Mouse (Mus musculus) liver, embryonic 14.5 days (tissue): ENCODE results near the gene Mtg1. TPM values are rescaled to one million over a fixed set of nuclear protein-coding genes. Genes with fewer than 3 reads are reported as not detected.

Experiments used
- ATAC-seq: fragments of 200-750 bp; cut with Nextera tagmentation; 2 replicates; pipeline ENCODE4 v1.8.0; 2017; ENCODE audit warnings: moderate number of reproducible peaks, mild to moderate bottlenecking, moderate library complexity; ENCODE audit not compliant: insufficient read depth
- DNase-seq, 3 experiments: peaks; one replicate each; pipeline ENCODE4 v3.0.0-alpha.2; 2012 to 2013; ENCODE audit warnings: low read depth in 3 of 3, low spot score in 3 of 3
- H3K27ac ChIP-seq: fragments of 300-500 bp; sonication (generic); 2 replicates; pipeline ENCODE4 v1.5.1; 2014; ENCODE audit warnings: moderate library complexity, mild to moderate bottlenecking, control low read depth, inconsistent platforms
- H3K27me3 ChIP-seq: fragments of 300-500 bp; sonication (generic); 2 replicates; pipeline ENCODE4 v1.6.1; 2014; ENCODE audit warnings: mild to moderate bottlenecking, low read length, moderate library complexity; ENCODE audit not compliant: control insufficient read depth, insufficient read depth
- H3K36me3 ChIP-seq: fragments of 300-500 bp; sonication (generic); replicated peaks from 2 replicates; pipeline ENCODE4 v1.6.1; 2014; ENCODE audit warnings: low read depth; ENCODE audit not compliant: control insufficient read depth, insufficient read depth
- H3K4me1 ChIP-seq, 2 experiments: fragments of 200-500 bp in 1 of 2; fragments of 300-500 bp in 1 of 2; sonication (generic) in 1 of 2; replicated peaks; 2 replicates each; pipeline ENCODE4 v1.6.1; 2012 to 2014; ENCODE audit warnings: antibody characterized with exemption in 1 of 2, inconsistent platforms in 1 of 2, low read length in 1 of 2; ENCODE audit not compliant: control insufficient read depth in 2 of 2, insufficient read depth in 2 of 2
- H3K4me2 ChIP-seq: fragments of 300-500 bp; sonication (generic); 2 replicates; pipeline ENCODE4 v1.6.1; 2014; ENCODE audit warnings: low read depth, mild to moderate bottlenecking, control low read depth, moderate library complexity
- H3K4me3 ChIP-seq, 2 experiments: fragments of 200-500 bp in 1 of 2; fragments of 300-500 bp in 1 of 2; sonication (generic) in 1 of 2; 2 replicates each; pipeline ENCODE4 v1.5.1; 2012 to 2014; ENCODE audit warnings: low read depth in 2 of 2, low read length in 2 of 2, mild to moderate bottlenecking in 2 of 2, control low read depth in 1 of 2, inconsistent platforms in 1 of 2, moderate library complexity in 1 of 2; ENCODE audit not compliant: insufficient read depth in 1 of 2
- H3K9ac ChIP-seq: fragments of 300-500 bp; sonication (generic); replicated peaks from 2 replicates; pipeline ENCODE4 v1.6.1; 2014; ENCODE audit warnings: mild to moderate bottlenecking, control low read depth, moderate library complexity
- H3K9me3 ChIP-seq: fragments of 300-500 bp; sonication (generic); 2 replicates; pipeline ENCODE4 v1.6.1; 2016; ENCODE audit warnings: low read length, mixed read lengths; ENCODE audit not compliant: control insufficient read depth
- CTCF ChIP-seq: IDR thresholded peaks from 2 replicates; pipeline ENCODE4 v1.5.1; 2016; ENCODE audit warnings: antibody characterized with exemption, low read depth, control low read depth
- EP300 ChIP-seq: IDR thresholded peaks from 2 replicates; pipeline ENCODE4 v1.6.1; 2016; ENCODE audit warnings: antibody characterized with exemption, low read depth
- WGBS: fragments of 180-500 bp; shearing (Covaris S2); extraction: QIAGEN DNeasy Blood & Tissue Kit; methylation state at CpG from one replicate; pipeline ENCODE4 v1.1.7; 2014; ENCODE audit not compliant: insufficient replicate concordance; 5-methylcytosine and 5-hydroxymethylcytosine counted together
- polyA plus RNA-seq, 2 experiments: library from polyadenylated mRNA; depleted of rRNA in 1 of 2; stranded (reverse) in 1 of 2; unstranded in 1 of 2; fragments of >200 nt; fragmentation: Nextera tagmentation in 1 of 2; extraction: Ambion mirVana in 1 of 2; gene quantifications; 2 replicates each; pipeline versions ENCODE4 v1.2.1 to v1.2.3; 2012 to 2014

The Mtg1 gene
- polyA plus RNA-seq, 2 experiments, result 14.6 to 17.3 TPM

DNA sequence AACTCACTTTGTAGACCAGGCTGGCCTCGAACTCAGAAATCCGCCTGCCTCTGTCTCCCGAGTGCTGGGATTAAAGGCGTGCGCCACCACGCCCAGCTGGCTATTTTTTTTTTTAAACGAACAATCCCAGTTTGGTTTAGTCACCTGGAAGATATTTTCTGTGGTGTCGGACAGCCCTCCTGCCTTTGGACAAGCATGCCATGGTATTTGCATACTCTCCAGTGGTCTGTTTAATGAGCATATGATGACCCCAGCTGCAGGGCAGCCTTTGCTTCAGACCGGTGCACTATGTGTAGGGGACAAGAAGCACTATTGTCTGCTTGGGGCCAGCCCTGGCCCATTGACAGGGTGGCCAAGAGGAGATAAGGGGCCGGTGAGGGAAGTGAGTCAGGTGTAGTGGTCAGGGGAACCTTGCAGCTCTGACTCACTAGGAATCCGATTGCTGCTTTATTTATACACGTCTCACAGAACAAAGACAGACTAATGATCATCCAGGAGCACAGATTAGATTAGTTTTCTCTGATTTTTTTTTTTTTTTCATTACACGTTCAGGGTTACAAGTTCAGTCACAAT is 15.9 kb upstream of the Mtg1 start:
- Histone ChIP-seq H3K9ac (no peak overlapping the region), H3K27ac (no peak overlapping the region), H3K36me3 (no peaks in the 10 kb centered on the region), H3K4me3 (no peak overlapping the region), H3K27me3 (no peaks in the 10 kb centered on the region), H3K4me2 (no peak overlapping the region), H3K9me3 (no peaks in the 10 kb centered on the region), H3K4me1 (peaks cover 12 to 25% of the 10 kb centered on the region in 2 experiments)
- no peak for ATAC-seq
- no peak for DNase-seq
- WGBS, result 50% methylated on average over 13 of the region's 13 CpGs
- TF ChIP-seq CTCF, result no peak
- TF ChIP-seq EP300, result no peak

DNA sequence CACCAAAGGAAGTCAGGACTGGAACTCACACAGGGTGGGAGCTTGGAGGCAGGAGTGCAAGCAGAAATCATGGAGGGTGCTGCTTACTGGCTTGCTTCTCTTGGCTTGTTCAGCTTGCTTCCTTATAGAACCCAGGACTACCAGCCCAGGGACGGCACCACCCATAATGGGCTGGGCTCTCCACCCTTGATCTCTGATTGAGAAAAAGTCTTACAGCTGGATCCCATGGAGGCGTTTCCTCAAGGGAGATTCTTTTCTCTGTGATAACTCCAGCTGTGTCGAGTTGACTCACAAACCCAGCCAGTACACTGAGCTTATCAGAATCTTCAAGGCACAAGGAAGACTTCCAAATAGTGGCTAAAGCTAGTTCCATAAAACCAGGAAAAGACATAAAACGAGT is 14.6 kb upstream of the Mtg1 start:
- Histone ChIP-seq H3K4me1 (peaks cover 5 to 21% of the 10 kb centered on the region in 2 experiments; a peak in 3 of 4 replicates), H3K9me3 (no peaks in the 10 kb centered on the region), H3K4me2 (no peak overlapping the region), H3K27me3 (no peaks in the 10 kb centered on the region), H3K4me3 (no peak overlapping the region), H3K27ac (no peak overlapping the region), H3K36me3 (no peaks in the 10 kb centered on the region), H3K9ac (no peak overlapping the region)
- TF ChIP-seq EP300 (no peak), CTCF (no peak)
- ATAC-seq, result no peak
- DNase-seq, result no peak
- 11% methylated on average over 4 of the region's 4 CpGs for WGBS

DNA sequence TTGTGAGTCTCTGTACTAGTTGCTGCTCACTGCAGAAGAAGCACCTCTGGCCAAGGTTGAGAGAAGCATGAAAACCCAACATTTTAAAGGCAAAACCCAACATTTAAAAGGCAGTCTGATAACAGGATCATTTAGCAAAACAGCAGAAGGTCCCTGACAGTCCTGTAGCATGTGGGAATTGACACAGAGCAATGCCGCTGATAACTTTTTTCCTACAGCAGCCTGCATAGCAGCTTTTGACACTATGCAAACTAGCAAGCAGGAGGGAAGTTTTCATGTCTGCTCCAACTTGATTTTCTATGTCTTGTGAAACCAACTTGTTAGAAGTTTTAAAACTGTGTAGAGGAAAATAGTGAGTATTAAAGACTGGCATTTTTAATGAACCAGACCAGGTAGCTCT is 13.0 kb upstream of the Mtg1 start:
- 76% methylated on average over 1 of the region's 1 CpGs for WGBS
- no peaks in the 10 kb centered on the region for H3K27me3 ChIP-seq
- H3K9me3 ChIP-seq, result no peaks in the 10 kb centered on the region
- no peak overlapping the region for H3K9ac ChIP-seq
- H3K27ac ChIP-seq, result no peak overlapping the region
- no peak overlapping the region for H3K4me2 ChIP-seq
- peaks cover 5 to 21% of the 10 kb centered on the region in 2 experiments; a peak in 3 of 4 replicates for H3K4me1 ChIP-seq
- no peak overlapping the region for H3K4me3 ChIP-seq
- no peak for ATAC-seq
- no peak for DNase-seq
- no peaks in the 10 kb centered on the region for H3K36me3 ChIP-seq
- TF ChIP-seq EP300, result no peak
- TF ChIP-seq CTCF, result no peak

DNA sequence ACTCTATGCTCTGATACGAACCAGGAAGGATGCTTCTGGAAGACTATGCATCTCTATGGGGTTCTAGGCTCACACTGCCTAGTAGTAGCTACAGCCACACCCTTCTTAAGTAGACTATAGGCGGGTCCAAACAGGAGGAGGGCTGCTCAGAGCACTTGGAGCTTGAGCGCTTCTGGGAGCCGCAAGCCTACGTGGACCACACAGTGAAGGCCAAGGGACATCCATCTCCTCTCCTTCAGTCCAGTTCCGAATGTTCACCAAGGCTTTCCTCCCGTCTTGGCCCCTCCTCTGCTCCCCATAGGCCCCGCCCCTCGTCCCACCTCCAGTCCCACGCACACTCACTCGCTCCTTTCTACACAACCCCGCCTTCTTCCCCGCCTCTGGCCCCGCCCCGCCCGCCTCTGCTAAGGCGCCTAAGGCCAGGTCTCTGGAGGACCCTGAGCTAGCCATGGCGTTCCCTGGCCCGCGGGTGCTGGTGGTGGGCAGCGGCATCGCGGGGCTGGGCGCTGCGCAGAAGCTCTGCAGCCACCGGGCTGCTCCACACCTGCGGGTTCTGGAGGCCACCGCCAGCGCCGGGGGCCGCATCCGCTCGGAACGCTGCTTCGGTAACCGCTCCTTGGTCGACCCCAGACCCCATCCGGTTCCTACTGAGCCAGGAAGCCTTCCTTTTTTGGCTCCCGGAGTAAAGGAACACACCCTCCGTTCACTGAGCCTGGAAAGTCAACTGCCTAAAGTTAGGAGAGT is 11.9 kb upstream of the Mtg1 start:
- Histone ChIP-seq H3K9ac (peak overlapping the region; percentile 63), H3K36me3 (no peaks in the 10 kb centered on the region), H3K4me3 (peak overlapping the region; percentile 60 to 69), H3K4me2 (peak overlapping the region; percentile 88), H3K4me1 (peaks cover 5 to 21% of the 10 kb centered on the region in 2 experiments; a peak in 3 of 4 replicates), H3K9me3 (no peaks in the 10 kb centered on the region), H3K27me3 (no peaks in the 10 kb centered on the region), H3K27ac (no peak overlapping the region)
- no peak for TF ChIP-seq EP300
- no peak for TF ChIP-seq CTCF
- DNase-seq (peak; percentile 74 to 82 (median 77)), ATAC-seq (peak; percentile 99)
- whole genome bisulfite sequencing, result 1% methylated on average over 40 of the region's 40 CpGs

DNA sequence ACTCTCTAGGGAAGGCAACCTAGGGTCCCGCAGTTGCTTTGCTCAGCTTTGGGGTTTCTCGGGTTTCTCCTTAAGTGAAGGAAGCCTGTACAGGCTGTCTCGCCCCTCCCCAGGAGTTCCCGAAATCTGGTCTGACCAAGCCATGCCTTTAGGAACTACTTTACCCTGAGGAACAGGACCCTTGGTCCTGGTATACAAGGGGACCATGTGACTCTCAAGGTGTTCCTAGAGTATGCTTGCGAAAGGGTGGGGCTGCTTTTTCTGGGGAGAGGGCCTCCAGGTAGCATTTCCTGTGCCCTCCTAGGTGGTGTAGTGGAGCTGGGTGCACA is 11.4 kb upstream of the Mtg1 start:
- Histone ChIP-seq H3K27me3 (no peaks in the 10 kb centered on the region), H3K36me3 (no peaks in the 10 kb centered on the region), H3K9ac (peak overlapping the region; percentile 63), H3K4me1 (peaks cover 5 to 21% of the 10 kb centered on the region in 2 experiments; a peak in 3 of 4 replicates), H3K27ac (no peak overlapping the region), H3K4me3 (peak overlapping the region; percentile 60 to 69), H3K4me2 (peak overlapping the region; percentile 88), H3K9me3 (no peaks in the 10 kb centered on the region)
- TF ChIP-seq EP300 (no peak), CTCF (no peak)
- DNase-seq (no peak), ATAC-seq (peak; percentile 29; the same call in 1 of the 2 replicates)
- 6% methylated on average over 5 of the region's 5 CpGs for WGBS
